Mouse (Mus musculus) MEL (cell line): ENCODE results near the gene Plin4. TPM values are rescaled to one million over a fixed set of nuclear protein-coding genes. Genes with fewer than 3 reads are reported as not detected.

Source experiments
- DNase-seq: peaks from one replicate; pipeline ENCODE4 v3.0.0; 2011; ENCODE audit warnings: low read depth, low spot score
- H3K27ac ChIP-seq: 2 replicates; pipeline ENCODE4 v1.5.1; 2012; ENCODE audit warnings: low read depth, mild to moderate bottlenecking, control low read depth, low read length, moderate library complexity; ENCODE audit not compliant: control insufficient read depth
- H3K27me3 ChIP-seq, 2 experiments: fragments of 150-350 bp in 1 of 2; sonication (generic) in 1 of 2; 2 replicates each; pipeline ENCODE4 v1.6.1; 2012; ENCODE audit warnings: low read length in 2 of 2, mild to moderate bottlenecking in 2 of 2, improper control_type of control experiment in 1 of 2, moderate library complexity in 1 of 2; ENCODE audit not compliant: insufficient read depth in 2 of 2, control insufficient read depth in 1 of 2
- H3K36me3 ChIP-seq, 2 experiments: 2 replicates each; pipeline ENCODE4 v1.6.1; 2012 to 2014; ENCODE audit warnings: low read length in 2 of 2, improper control_type of control experiment in 1 of 2, inconsistent platforms in 1 of 2, mild to moderate bottlenecking in 1 of 2; ENCODE audit not compliant: insufficient read depth in 2 of 2, control insufficient read depth in 1 of 2
- H3K4me1 ChIP-seq, 2 experiments: fragments of 150-350 bp in 1 of 2; sonication (generic) in 1 of 2; 2 replicates each; pipeline ENCODE4 v1.6.1; 2012; ENCODE audit warnings: low read length in 2 of 2, improper control_type of control experiment in 1 of 2, mild to moderate bottlenecking in 1 of 2; ENCODE audit not compliant: insufficient read depth in 2 of 2, control insufficient read depth in 1 of 2
- H3K4me3 ChIP-seq, 2 experiments: fragments of 150-350 bp in 1 of 2; sonication (generic) in 1 of 2; 2 replicates each; pipeline ENCODE4 v1.5.1; 2012; ENCODE audit warnings: low read depth in 2 of 2, low read length in 2 of 2, mild to moderate bottlenecking in 2 of 2, moderate library complexity in 2 of 2, control low read depth in 1 of 2, improper control_type of control experiment in 1 of 2; ENCODE audit not compliant: control insufficient read depth in 1 of 2, insufficient read depth in 1 of 2
- H3K79me2 ChIP-seq: 2 replicates; pipeline ENCODE4 v1.6.1; 2012; ENCODE audit warnings: mild to moderate bottlenecking, low read length, moderate library complexity; ENCODE audit not compliant: control insufficient read depth, poor library complexity, insufficient read depth
- H3K9ac ChIP-seq: 2 replicates; pipeline ENCODE4 v1.6.1; 2012; ENCODE audit warnings: low read depth, mild to moderate bottlenecking, control low read depth, low read length, moderate library complexity; ENCODE audit not compliant: control insufficient read depth, poor library complexity, severe bottlenecking
- H3K9me3 ChIP-seq: fragments of 150-350 bp; sonication (generic); replicated peaks from 2 replicates; pipeline ENCODE4 v1.6.1; 2012; ENCODE audit warnings: mild to moderate bottlenecking, low read length, improper control_type of control experiment, moderate library complexity; ENCODE audit not compliant: insufficient read depth
- BHLHE40 ChIP-seq: IDR thresholded peaks from 2 replicates; pipeline ENCODE4 v1.6.1; 2012; ENCODE audit warnings: low read depth, mild to moderate bottlenecking, inconsistent platforms, low read length, improper control_type of control experiment, borderline replicate concordance
- CTCF ChIP-seq, 3 experiments: IDR thresholded peaks in 2 of 3; conservative IDR thresholded peaks in 1 of 3; 2 replicates each; pipeline ENCODE4 v1.5.1; 2011 to 2012; ENCODE audit warnings: low read length in 3 of 3, low read depth in 2 of 3, mild to moderate bottlenecking in 2 of 3, improper control_type of control experiment in 1 of 3, inconsistent platforms in 1 of 3, mixed read lengths in 1 of 3, moderate library complexity in 1 of 3; ENCODE audit not compliant: control insufficient read depth in 1 of 3, insufficient read depth in 1 of 3, poor library complexity in 1 of 3, severe bottlenecking in 1 of 3
- KAT2A ChIP-seq: conservative IDR thresholded peaks from 2 replicates; pipeline ENCODE4 v1.6.1; 2012; ENCODE audit warnings: low read depth, low read length, improper control_type of control experiment, inconsistent platforms
- MAX ChIP-seq: IDR thresholded peaks from 2 replicates; pipeline ENCODE4 v1.6.1; 2011; ENCODE audit warnings: low read length, improper control_type of control experiment
- MAZ ChIP-seq: IDR thresholded peaks from 2 replicates; pipeline ENCODE4 v1.6.1; 2012; ENCODE audit warnings: low read depth, mild to moderate bottlenecking, inconsistent platforms, low read length, improper control_type of control experiment
- MEF2A ChIP-seq: IDR thresholded peaks from 2 replicates; pipeline ENCODE4 v1.6.1; 2014; ENCODE audit warnings: low read depth, mild to moderate bottlenecking, inconsistent platforms, low read length, improper control_type of control experiment; ENCODE audit not compliant: poor library complexity, insufficient replicate concordance, severe bottlenecking; ENCODE audit errors: extremely low read depth
- MYC ChIP-seq: IDR thresholded peaks from 2 replicates; pipeline ENCODE4 v1.6.1; 2011; ENCODE audit warnings: low read depth, mild to moderate bottlenecking, low read length, improper control_type of control experiment, moderate library complexity
- NELFE ChIP-seq: IDR thresholded peaks from 2 replicates; pipeline ENCODE4 v1.6.1; 2011; ENCODE audit warnings: low read depth, low read length, improper control_type of control experiment
- RAD21 ChIP-seq: IDR thresholded peaks from 2 replicates; pipeline ENCODE4 v1.6.1; 2011; ENCODE audit warnings: mild to moderate bottlenecking, low read depth, low read length, improper control_type of control experiment
- RCOR1 ChIP-seq: IDR thresholded peaks from 2 replicates; pipeline ENCODE4 v1.6.1; 2012; ENCODE audit warnings: low read depth, mild to moderate bottlenecking, inconsistent platforms, low read length, improper control_type of control experiment
- SMC3 ChIP-seq: IDR thresholded peaks from 2 replicates; pipeline ENCODE4 v1.6.1; 2011; ENCODE audit warnings: low read depth, low read length, improper control_type of control experiment
- TBP ChIP-seq: IDR thresholded peaks from 2 replicates; pipeline ENCODE4 v1.8.0; 2011; ENCODE audit warnings: low read depth, low read length, improper control_type of control experiment
- TCF12 ChIP-seq: IDR thresholded peaks from 2 replicates; pipeline ENCODE4 v1.6.1; 2014; ENCODE audit warnings: low read depth, mild to moderate bottlenecking, inconsistent platforms, low read length, improper control_type of control experiment, moderate library complexity
- UBTF ChIP-seq: IDR thresholded peaks from 2 replicates; pipeline ENCODE4 v1.6.1; 2012; ENCODE audit warnings: low read depth, mild to moderate bottlenecking, inconsistent platforms, low read length, improper control_type of control experiment, moderate library complexity, borderline replicate concordance; ENCODE audit not compliant: insufficient read depth
- ZC3H11A ChIP-seq: IDR thresholded peaks from 2 replicates; pipeline ENCODE4 v1.6.1; 2012; ENCODE audit warnings: low read depth, mild to moderate bottlenecking, inconsistent platforms, low read length, improper control_type of control experiment
- ZMIZ1 ChIP-seq: IDR thresholded peaks from 2 replicates; pipeline ENCODE4 v1.6.1; 2012; ENCODE audit warnings: low read depth, mild to moderate bottlenecking, inconsistent platforms, low read length, improper control_type of control experiment, moderate library complexity
- ZNF384 ChIP-seq: IDR thresholded peaks from 2 replicates; pipeline ENCODE4 v1.6.1; 2012; ENCODE audit warnings: low read depth, mild to moderate bottlenecking, inconsistent platforms, low read length, improper control_type of control experiment
- polyA plus RNA-seq, 2 experiments: library from polyadenylated mRNA; stranded (reverse) in 1 of 2; unstranded in 1 of 2; fragments of >175 nt in 1 of 2; fragments of >200 nt in 1 of 2; gene quantifications; 2 replicates each; pipeline versions ENCODE4 v1.2.1 to v1.2.4; 2012; ENCODE audit warnings: low replicate concordance in 2 of 2, low read depth in 1 of 2; ENCODE audit not compliant: insufficient read length in 2 of 2, insufficient read depth in 1 of 2, missing spikeins in 1 of 2
- total RNA-seq: library from RNA; depleted of rRNA; stranded (reverse); fragments of 300-350 nt; gene quantifications from 2 replicates; pipeline ENCODE4 v1.2.3, GENCODE M21; 2012

Plin4 gene
- total and polyA plus RNA-seq, 3 experiments = 0.07 to 0.08 TPM; not detected in 1

DNA sequence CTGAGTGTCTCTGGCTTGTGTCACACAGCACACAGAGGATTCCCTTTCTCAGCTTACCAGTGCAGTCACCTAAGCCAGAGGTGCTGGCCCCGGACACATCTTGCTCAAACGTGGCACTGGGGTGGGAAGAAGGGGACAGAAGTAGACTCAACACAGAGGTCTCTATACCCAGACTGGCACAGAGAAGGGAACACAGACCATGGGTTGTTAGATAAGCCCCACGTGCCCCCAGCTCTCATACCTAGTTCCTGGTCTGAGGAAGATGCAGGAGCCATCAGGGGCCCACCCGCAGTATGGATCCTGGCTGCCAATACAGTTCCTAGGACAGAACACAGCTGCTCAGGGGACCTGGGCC lies 15.7 kb upstream of the Plin4 start:
- Histone ChIP-seq H3K27ac (no peak overlapping the region), H3K9ac (no peak overlapping the region), H3K9me3 (no peaks in the 10 kb centered on the region), H3K4me3 (no peak overlapping the region), H3K79me2 (no peaks in the 10 kb centered on the region), H3K27me3 (no peaks in the 10 kb centered on the region), H3K4me1 (no peaks in the 10 kb centered on the region), H3K36me3 (no peaks in the 10 kb centered on the region)
- no peak for DNase-seq
- TF ChIP-seq UBTF (no peak), NELFE (no peak), TBP (no peak), MYC (no peak), MAZ (no peak), MAX (no peak), TCF12 (no peak), ZMIZ1 (no peak), BHLHE40 (no peak), RAD21 (no peak), KAT2A (no peak), ZC3H11A (no peak)

DNA sequence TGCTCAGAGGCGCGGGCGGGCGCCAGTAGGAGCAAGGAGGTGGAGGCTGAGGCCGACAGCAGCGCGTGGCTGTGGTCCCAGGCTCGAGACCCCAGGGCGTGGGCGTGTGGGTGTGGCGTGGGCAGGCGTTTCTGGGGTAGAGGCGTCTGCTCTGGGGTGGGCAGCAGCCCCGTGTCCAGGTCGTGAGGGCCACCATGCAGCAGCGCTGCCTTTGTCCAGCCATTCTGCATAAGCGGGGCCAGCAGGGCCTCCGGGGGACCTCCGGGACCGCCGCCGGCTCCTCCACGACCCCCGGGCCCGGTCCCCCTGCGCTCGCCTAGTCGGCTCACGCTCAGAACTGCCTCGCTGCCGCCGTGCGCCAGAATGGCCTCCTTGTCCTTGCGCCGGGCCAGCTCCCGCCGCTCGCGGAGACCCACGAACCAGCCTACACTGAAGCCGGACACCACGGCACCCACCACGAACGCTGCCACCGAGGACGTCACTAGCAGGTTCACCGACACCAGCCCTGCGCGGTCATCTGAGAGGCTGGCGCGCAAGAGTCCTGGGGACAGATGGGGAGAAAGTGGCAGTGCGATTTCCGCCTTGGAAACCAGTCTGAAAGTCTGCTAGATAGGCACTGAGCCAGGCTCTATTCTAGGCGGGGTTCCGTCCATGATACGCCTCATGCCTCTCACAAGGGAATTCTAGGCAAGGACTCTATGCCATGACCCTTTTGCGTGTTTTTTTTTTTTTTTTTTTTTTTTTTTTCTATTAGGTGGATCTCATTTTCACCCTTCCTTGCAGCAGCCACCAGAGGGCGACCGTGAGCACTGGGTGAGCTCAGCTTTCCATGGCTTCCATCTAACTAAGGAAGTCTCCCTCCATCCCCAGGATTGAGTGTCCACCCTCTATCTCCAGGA lies 15.0 kb upstream of the Plin4 start:
- H3K36me3 ChIP-seq = no peaks in the 10 kb centered on the region

More for the DNA sequence above, 15.0 kb upstream of the Plin4 start:
- Histone ChIP-seq H3K79me2 (no peaks in the 10 kb centered on the region), H3K27ac (no peak overlapping the region), H3K9me3 (no peaks in the 10 kb centered on the region), H3K9ac (no peak overlapping the region), H3K4me3 (no peak overlapping the region), H3K27me3 (no peaks in the 10 kb centered on the region), H3K4me1 (no peaks in the 10 kb centered on the region)
- peak; percentile 66 for DNase-seq
- TF ChIP-seq CTCF (IDR thresholded peaks at IDR 0.05 in 2 of 3, conservative IDR thresholded peaks at IDR 0.05 in 1 of 3; ENCODE audit: control insufficient read depth in 1 of 3, insufficient read depth in 1 of 3, low read depth in 2 of 3, low read length in 3 of 3, poor library complexity in 1 of 3, severe bottlenecking in 1 of 3) = peak; percentile 67 to 83 (median 82)
- no peak for TF ChIP-seq RCOR1
- TF ChIP-seq ZNF384 = peak; percentile 96
- TF ChIP-seq SMC3 = peak; percentile 54
- no peak for TF ChIP-seq MEF2A
- TF ChIP-seq RAD21 = peak; percentile 17
